Mouse (Mus musculus) kidney, embryonic 16.5 days (tissue): Measurements from ENCODE around the gene Parn. TPM values are rescaled to one million over a fixed set of nuclear protein-coding genes. Genes with fewer than 3 reads are reported as not detected.

ENCODE experiments used
- ATAC-seq: fragments of 200-750 bp; cut with Nextera tagmentation; 2 replicates; pipeline ENCODE4 v1.8.0; 2017; ENCODE audit warnings: moderate TSS enrichment; ENCODE audit not compliant: low FRiP score, low TSS enrichment
- H3K27ac ChIP-seq: fragments of 300-500 bp; sonication (generic); 2 replicates; pipeline ENCODE4 v1.5.1; 2014; ENCODE audit warnings: low read length
- H3K27me3 ChIP-seq: fragments of 300-500 bp; sonication (generic); 2 replicates; pipeline ENCODE4 v1.6.1; 2014; ENCODE audit warnings: low read length, control low read depth, mixed read lengths; ENCODE audit not compliant: insufficient read depth
- H3K36me3 ChIP-seq: fragments of 300-500 bp; sonication (generic); 2 replicates; pipeline ENCODE4 v1.6.1; 2014; ENCODE audit warnings: low read length, control low read depth, mixed read lengths; ENCODE audit not compliant: insufficient read depth
- H3K4me1 ChIP-seq: fragments of 300-500 bp; sonication (generic); 2 replicates; pipeline ENCODE4 v1.6.1; 2014; ENCODE audit warnings: low read length, control low read depth, mixed read lengths; ENCODE audit not compliant: insufficient read depth
- H3K4me2 ChIP-seq: fragments of 300-500 bp; sonication (generic); replicated peaks from 2 replicates; pipeline ENCODE4 v1.6.1; 2014; ENCODE audit warnings: low read depth, low read length
- H3K4me3 ChIP-seq: fragments of 300-500 bp; sonication (generic); 2 replicates; pipeline ENCODE4 v1.5.1; 2014; ENCODE audit warnings: mild to moderate bottlenecking, low read length
- H3K9ac ChIP-seq: fragments of 300-500 bp; sonication (generic); replicated peaks from 2 replicates; pipeline ENCODE4 v1.6.1; 2014; ENCODE audit warnings: low read length
- H3K9me3 ChIP-seq: fragments of 300-500 bp; sonication (generic); 2 replicates; pipeline ENCODE4 v1.6.1; 2016; ENCODE audit warnings: low read length, control low read depth
- WGBS: fragments of 180-500 bp; shearing (Covaris S2); extraction: QIAGEN DNeasy Blood & Tissue Kit; methylation state at CpG from one replicate; pipeline ENCODE4 v1.1.7; 2014; 5-methylcytosine and 5-hydroxymethylcytosine counted together
- polyA plus RNA-seq: library from polyadenylated mRNA; unstranded; fragments of >200 nt; fragmentation: Nextera tagmentation; extraction: Ambion mirVana; gene quantifications from 2 replicates; pipeline ENCODE4 v1.2.1, GENCODE M21; 2015

Gene Parn
- polyA plus RNA-seq, 1 experiment from 2014 or later: 49.1 TPM

DNA sequence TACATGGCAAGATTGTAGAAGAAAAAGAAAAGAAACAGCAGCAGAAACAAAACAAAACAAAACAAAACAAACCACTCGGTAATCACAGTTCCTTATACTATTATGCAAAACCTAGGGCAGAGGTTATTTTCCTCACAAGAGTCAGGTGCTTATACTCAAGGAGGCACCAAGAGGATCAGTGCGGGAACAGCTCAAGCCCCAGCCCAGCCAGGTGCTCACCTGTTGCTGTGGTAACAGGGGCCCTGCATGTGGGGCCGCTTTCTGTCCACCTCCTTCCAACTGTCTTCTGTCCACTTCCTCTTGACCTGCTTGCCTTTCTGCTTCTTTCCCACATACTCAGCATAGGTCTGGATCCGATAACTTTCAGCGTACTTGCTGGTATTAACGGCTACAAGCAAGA, 101.6 kb downstream of the Parn start:
- no peak for ATAC-seq
- Histone ChIP-seq H3K36me3 (0 out of 2 replicates have a peak, but pooled peaks cover 3% of the 10 kb centered on the region), H3K9ac (no peak overlapping the region), H3K27ac (no peak overlapping the region), H3K9me3 (no peaks in the 10 kb centered on the region), H3K4me3 (no peak overlapping the region), H3K27me3 (no peaks in the 10 kb centered on the region), H3K4me2 (no peak overlapping the region), H3K4me1 (no peaks in the 10 kb centered on the region)
- 89% methylated on average over 6 of the region's 6 CpGs for WGBS

DNA sequence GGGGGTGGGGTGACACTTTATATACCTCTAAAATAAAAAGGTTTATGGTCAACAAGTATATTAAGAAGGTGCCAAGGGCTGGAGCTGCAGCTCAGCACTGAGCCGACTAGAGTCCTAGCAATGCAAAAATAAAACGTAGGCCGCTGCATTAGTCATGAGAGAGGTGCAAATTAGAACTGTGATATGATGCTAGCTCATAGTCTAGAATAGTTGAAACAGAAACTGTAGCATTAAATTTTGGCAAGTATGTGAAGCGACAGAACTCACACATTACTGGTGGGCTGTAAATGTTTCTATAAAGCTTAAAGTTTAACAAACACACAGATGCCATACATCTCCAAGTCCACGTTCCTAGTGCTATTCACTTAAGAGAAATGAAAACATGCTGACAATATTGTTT, 102.7 kb downstream of the Parn start:
- no peak overlapping the region for H3K27ac ChIP-seq
- ATAC-seq: no peak
- WGBS: 82% methylated on average over 5 of the region's 5 CpGs
- no peak overlapping the region for H3K9ac ChIP-seq
- no peak overlapping the region for H3K4me2 ChIP-seq
- H3K9me3 ChIP-seq: no peaks in the 10 kb centered on the region
- H3K27me3 ChIP-seq: no peaks in the 10 kb centered on the region
- H3K36me3 ChIP-seq: 0 out of 2 replicates have a peak, but pooled peaks cover 3% of the 10 kb centered on the region
- no peak overlapping the region for H3K4me3 ChIP-seq
- no peaks in the 10 kb centered on the region for H3K4me1 ChIP-seq

DNA sequence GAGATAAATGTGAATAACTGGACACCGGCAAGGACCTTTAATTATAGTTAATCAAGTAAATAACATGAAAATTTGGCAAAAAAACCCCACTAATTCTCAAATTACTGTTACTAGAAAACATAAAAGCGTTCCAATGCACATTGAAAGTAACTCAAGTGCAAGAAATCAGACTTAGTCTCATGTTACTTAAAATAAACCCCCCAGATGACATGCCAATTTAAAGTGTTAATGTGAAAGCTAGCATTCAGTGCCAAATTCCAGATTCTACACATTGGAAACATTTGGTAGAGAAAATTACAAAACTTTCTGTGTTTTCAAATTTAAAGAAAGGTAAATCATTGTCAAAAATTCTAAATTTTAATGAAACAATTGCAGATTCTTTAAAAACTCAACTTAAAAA, 110.2 kb downstream of the Parn start:
- Histone ChIP-seq H3K4me3 (no peak overlapping the region), H3K27ac (no peak overlapping the region), H3K9ac (no peak overlapping the region), H3K9me3 (no peaks in the 10 kb centered on the region), H3K4me2 (no peak overlapping the region), H3K27me3 (no peaks in the 10 kb centered on the region), H3K4me1 (no peaks in the 10 kb centered on the region), H3K36me3 (peaks cover 5% of the 10 kb centered on the region; the same call in 1 of the 2 replicates)
- 70% methylated on average over 2 of the region's 2 CpGs for WGBS
- ATAC-seq: no peak

DNA sequence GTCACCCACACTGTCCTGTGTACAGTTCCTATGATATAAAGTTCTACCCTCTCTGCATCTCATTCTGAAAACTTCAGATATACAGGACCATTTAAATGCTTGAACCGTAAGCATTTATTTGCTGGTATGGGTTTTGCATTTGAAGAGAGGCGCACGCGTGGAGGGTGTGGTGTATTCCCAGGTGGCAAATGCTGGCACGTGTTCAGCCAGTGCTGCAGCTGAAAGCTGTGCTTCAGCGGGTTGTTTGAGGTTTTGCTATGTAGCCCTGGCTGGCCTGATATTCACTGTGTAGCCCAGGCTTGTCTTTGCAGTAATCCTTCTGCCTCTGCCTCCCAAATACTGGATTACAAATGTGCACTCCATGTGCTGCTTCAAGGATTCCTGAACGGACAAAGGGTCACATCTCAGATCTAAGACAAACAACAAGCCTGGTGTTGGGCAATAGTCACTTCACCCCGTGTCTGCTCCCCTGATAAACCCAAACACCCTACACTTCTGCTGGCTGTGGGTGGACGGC, 111.0 kb downstream of the Parn start:
- Histone ChIP-seq H3K9me3 (no peaks in the 10 kb centered on the region), H3K36me3 (peaks cover 5% of the 10 kb centered on the region; the same call in 1 of the 2 replicates), H3K4me2 (no peak overlapping the region), H3K27me3 (no peaks in the 10 kb centered on the region), H3K4me3 (no peak overlapping the region), H3K27ac (no peak overlapping the region), H3K4me1 (no peaks in the 10 kb centered on the region), H3K9ac (no peak overlapping the region)
- WGBS: 75% methylated on average over 9 of the region's 9 CpGs
- no peak for ATAC-seq

DNA sequence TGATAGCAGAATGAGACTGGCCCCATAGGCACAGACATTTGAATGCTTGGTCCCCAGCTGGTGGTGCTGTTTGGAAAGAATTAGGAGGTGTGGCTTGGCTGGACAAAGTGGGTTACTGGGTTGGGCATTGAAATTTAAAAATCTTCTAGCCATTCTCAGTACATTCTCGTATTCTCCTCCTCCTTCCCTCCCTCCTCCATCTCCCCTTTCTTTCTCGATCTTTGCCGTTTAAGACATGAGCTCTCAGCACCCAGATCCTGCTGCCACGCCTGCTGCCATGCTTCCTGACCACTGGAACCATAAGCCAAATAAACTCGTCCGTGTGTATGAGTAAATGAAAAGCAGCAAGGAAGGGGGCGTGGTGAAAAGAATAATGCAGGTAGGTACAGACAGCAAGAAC, 111.5 kb downstream of the Parn start:
- Histone ChIP-seq H3K9ac (no peak overlapping the region), H3K4me3 (no peak overlapping the region), H3K4me2 (no peak overlapping the region), H3K4me1 (no peaks in the 10 kb centered on the region), H3K27me3 (no peaks in the 10 kb centered on the region), H3K9me3 (no peaks in the 10 kb centered on the region), H3K27ac (no peak overlapping the region), H3K36me3 (peaks cover 5% of the 10 kb centered on the region; the same call in 1 of the 2 replicates)
- WGBS: 93% methylated on average over 7 of the region's 7 CpGs
- no peak for ATAC-seq

DNA sequence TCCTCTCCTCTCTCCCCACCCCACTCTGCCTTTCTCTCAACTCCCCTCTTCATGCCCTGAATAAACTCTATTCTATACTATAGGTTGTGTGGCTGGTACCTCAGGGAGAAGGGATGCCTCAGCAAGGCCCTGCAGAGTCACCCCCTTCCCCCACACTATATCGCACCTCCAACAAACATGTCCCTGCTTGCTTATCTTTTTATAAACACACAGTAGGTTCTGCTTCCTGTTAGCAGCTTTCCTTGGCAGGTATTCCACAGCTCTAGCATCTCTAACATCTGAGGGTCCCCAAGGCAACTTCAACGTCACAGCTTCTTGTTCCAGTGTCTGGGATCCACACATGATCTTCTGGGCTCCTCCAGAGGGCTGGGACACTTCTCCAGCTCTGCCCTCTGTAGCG, 117.3 kb downstream of the Parn start:
- 99% methylated on average over 3 of the region's 3 CpGs for WGBS
- ATAC-seq: no peak
- peaks cover 21% of the 10 kb centered on the region for H3K36me3 ChIP-seq
- no peaks in the 10 kb centered on the region for H3K27me3 ChIP-seq
- H3K4me1 ChIP-seq: no peaks in the 10 kb centered on the region
- H3K9ac ChIP-seq: no peak overlapping the region
- H3K27ac ChIP-seq: no peak overlapping the region
- H3K9me3 ChIP-seq: peaks cover 16% of the 10 kb centered on the region
- no peak overlapping the region for H3K4me2 ChIP-seq
- H3K4me3 ChIP-seq: no peak overlapping the region

DNA sequence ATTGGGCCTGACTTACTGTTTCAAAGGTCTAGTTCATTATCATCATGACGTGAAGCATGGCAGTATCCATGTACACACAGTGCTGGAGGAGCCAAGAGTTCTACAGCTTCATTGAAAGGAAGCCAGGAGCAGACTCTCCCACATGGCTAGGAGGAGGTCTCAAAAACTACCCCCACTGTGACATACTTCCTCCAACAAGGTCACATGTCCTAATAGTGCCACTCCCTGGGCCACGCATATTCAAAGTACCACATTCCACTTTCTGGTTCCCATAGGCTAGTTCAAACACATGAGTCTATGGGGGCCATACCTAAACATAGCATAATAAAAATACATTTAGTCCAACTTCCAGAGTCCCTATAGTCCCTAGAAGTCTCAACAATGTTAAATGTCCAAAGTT, 118.0 kb downstream of the Parn start:
- 83% methylated on average over 2 of the region's 2 CpGs for WGBS
- no peak overlapping the region for H3K4me3 ChIP-seq
- no peak overlapping the region for H3K27ac ChIP-seq
- no peaks in the 10 kb centered on the region for H3K4me1 ChIP-seq
- no peak overlapping the region for H3K4me2 ChIP-seq
- no peak for ATAC-seq
- no peak overlapping the region for H3K9ac ChIP-seq
- no peaks in the 10 kb centered on the region for H3K27me3 ChIP-seq
- H3K9me3 ChIP-seq: peaks cover 20% of the 10 kb centered on the region
- H3K36me3 ChIP-seq: peaks cover 25% of the 10 kb centered on the region

DNA sequence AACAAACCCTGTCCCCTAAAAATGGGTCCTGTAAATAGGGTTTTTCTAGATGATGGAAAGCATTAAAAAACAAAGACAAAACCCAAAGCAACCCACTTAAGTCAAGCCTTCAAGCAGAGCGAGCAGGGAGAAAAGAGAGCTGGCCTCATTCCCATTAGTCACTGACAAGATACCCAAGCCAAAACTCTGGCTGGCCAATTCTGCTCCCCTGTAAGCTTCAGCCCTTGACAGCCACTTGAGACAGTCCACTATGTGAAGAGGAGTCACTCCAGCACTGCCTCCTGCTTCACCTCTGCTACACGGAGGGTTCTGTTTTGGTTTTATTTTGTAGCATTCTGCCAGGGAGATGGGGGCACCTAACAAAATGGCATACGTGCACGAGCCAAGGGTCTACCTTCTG, 126.2 kb downstream of the Parn start:
- Histone ChIP-seq H3K9me3 (peaks cover 17% of the 10 kb centered on the region), H3K4me2 (no peak overlapping the region), H3K4me3 (no peak overlapping the region), H3K9ac (no peak overlapping the region), H3K36me3 (peaks cover 17% of the 10 kb centered on the region), H3K27ac (no peak overlapping the region), H3K27me3 (no peaks in the 10 kb centered on the region), H3K4me1 (peaks cover 11% of the 10 kb centered on the region)
- WGBS: 74% methylated on average over 4 of the region's 4 CpGs
- no peak for ATAC-seq

DNA sequence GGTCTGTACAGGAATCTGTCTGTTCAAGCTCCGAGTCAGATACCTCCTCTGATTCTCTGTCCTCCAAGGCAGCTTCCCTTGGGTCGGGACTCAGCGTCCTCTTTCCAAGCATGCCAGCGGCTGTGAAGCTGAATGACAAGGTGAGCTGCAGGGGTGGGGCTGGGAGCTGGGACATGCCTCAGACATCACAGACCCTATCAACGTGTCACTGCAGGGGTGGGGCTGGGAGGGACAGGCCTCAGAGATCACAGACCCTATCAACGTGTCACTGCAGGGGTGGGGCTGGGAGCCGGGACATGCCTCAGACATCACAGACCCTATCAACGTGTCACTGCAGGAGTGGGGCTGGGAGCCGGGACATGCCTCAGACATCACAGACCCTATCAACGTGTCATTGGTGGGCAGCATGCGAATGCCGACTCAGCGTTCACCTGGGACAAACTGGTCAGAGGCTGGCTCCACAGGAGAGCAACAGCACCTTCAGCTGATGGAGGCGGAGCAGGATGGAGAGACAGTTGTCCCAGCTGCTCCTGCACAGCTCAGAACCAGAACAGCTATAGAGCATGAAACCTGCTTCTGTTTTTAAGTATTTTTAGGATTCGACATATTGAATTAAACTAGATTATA, 126.7 kb downstream of the Parn start:
- no peak for ATAC-seq
- H3K36me3 ChIP-seq: peaks cover 12% of the 10 kb centered on the region

DNA sequence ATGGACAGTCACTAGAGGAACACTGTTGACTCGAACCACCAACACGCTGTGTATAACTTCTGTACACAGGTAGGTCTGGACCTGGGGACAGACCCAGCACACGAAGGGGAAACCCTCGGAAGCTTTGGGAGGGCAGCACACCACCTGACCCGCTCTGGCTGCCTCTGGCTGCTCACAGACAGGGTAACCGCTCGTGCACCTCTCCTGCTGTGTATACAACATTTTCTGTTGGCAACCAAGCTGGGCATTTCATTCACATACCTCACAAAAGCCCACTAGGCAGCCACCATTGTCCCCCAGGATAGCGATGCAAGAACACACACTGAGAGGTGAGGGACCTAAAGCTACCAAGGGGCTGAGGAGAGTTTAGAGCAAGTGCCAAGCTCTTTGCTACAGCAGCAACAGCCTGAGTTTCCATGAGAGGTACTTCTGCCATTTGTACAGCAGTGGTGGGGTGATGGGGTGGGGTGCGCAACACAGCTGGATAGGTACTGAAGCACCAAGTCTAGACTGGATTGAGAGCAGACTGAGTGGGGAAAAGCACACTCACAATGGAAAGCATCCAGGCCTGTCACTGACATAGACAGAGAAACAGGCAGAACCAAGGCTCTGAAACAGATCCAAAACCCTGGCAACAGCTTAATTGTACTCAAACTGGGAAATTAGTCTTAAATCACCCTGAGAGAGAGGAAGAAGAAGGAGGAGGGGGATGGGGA, 128.9 kb downstream of the Parn start:
- no peaks in the 10 kb centered on the region for H3K27me3 ChIP-seq
- no peaks in the 10 kb centered on the region for H3K36me3 ChIP-seq
- H3K9me3 ChIP-seq: no peaks in the 10 kb centered on the region
- peak; percentile 39; the same call in 1 of the 2 replicates for ATAC-seq
- 82% methylated on average over 9 of the region's 9 CpGs for WGBS
- peaks cover 11% of the 10 kb centered on the region for H3K4me1 ChIP-seq
- H3K9ac ChIP-seq: no peak overlapping the region
- no peak overlapping the region for H3K27ac ChIP-seq
- H3K4me2 ChIP-seq: no peak overlapping the region
- no peak overlapping the region for H3K4me3 ChIP-seq

More for the DNA sequence above, 126.7 kb downstream of the Parn start:
- 62% methylated on average over 15 of the region's 15 CpGs for WGBS
- Histone ChIP-seq H3K27ac (no peak overlapping the region), H3K4me1 (peaks cover 11% of the 10 kb centered on the region), H3K9me3 (peaks cover 12% of the 10 kb centered on the region), H3K4me2 (no peak overlapping the region), H3K9ac (no peak overlapping the region), H3K4me3 (no peak overlapping the region), H3K27me3 (no peaks in the 10 kb centered on the region)
